8 mouse cellular contexts compared by ENCODE assay signal in genomic region chr12:29939261-29939671, GRCm38 (mm10). TPM values are rescaled to one million over a fixed set of nuclear protein-coding genes. Genes with fewer than 3 reads are reported as not detected.
DNase-seq lines count a peak whose midpoint lies in the region; ATAC-seq and TF ChIP-seq lines count a peak whose summit lies in the region.

No protein-coding gene starts in this region.

- peak overlapping the region; percentile 50 for H3K4me3 ChIP-seq in kidney, postnatal 0 days (replicated peaks; ENCODE audit: low read depth, low read length)
- no peak overlapping the region; the same call in 1 of the 2 replicates for H3K4me3 ChIP-seq in kidney, adult 2 months (ENCODE audit: insufficient read depth, low read depth, low read length)
- H3K4me3 ChIP-seq in hindbrain, embryonic 13.5 days, result peak overlapping the region; percentile 83

- H3K4me2 ChIP-seq in kidney, postnatal 0 days (ENCODE audit: low read length), result peak overlapping the region; percentile 54
- H3K4me2 ChIP-seq in hindbrain, embryonic 13.5 days, result peak overlapping the region; percentile 89

- TF ChIP-seq CTCF in kidney, postnatal 0 days (IDR thresholded peaks at IDR 0.05; ENCODE audit: low read depth), result no peak
- no peak for TF ChIP-seq CTCF in kidney, adult 2 months (conservative IDR thresholded peaks at IDR 0.05; ENCODE audit: insufficient read depth, insufficient read length, low read depth, low read length)

- H3K4me1 ChIP-seq in kidney, postnatal 0 days (replicated peaks; ENCODE audit: insufficient read depth, low read length), result peaks cover 3% of the 10 kb centered on the region; the same call in 1 of the 2 replicates
- H3K4me1 ChIP-seq in kidney, adult 2 months (ENCODE audit: control insufficient read depth, insufficient read depth, low read length), result no peaks in the 10 kb centered on the region
- H3K4me1 ChIP-seq in hindbrain, embryonic 13.5 days (replicated peaks), result peaks cover 43% of the 10 kb centered on the region

- ATAC-seq in kidney, postnatal 0 days (replicated peaks; ENCODE audit: low FRiP score, low read depth), result no peak
- no peak for ATAC-seq in hindbrain, embryonic 13.5 days (ENCODE audit: low FRiP score)

- 3% methylated on average over 8 of the region's 8 CpGs for WGBS in kidney, postnatal 0 days
- 42% methylated on average over 8 of the region's 8 CpGs for WGBS in kidney, adult 2 months
- WGBS in hindbrain, embryonic 13.5 days, result 10% methylated on average over 8 of the region's 8 CpGs

- peak overlapping the region; percentile 65 for H3K9ac ChIP-seq in kidney, postnatal 0 days (ENCODE audit: low read depth, low read length)
- H3K9ac ChIP-seq in hindbrain, embryonic 13.5 days, result peak overlapping the region; percentile 92

- no peak for DNase-seq in kidney, postnatal 0 days (ENCODE audit: low spot score)
- DNase-seq in kidney, adult 2 months, result no peak
- DNase-seq in gastrocnemius, adult 18-20 months (ENCODE audit: low spot score), result peak; percentile 68
- peak; percentile 43 for DNase-seq in lung, postnatal 36 days
- DNase-seq in retina, postnatal 1 day, result no peak
- DNase-seq in right cerebral cortex, postnatal 14 days, result no peak
- no peak for DNase-seq in cerebellum, postnatal 14 days

- no peaks in the 10 kb centered on the region for H3K36me3 ChIP-seq in kidney, postnatal 0 days (ENCODE audit: insufficient read depth, low read length)
- H3K36me3 ChIP-seq in kidney, adult 2 months (ENCODE audit: control insufficient read depth, insufficient read depth, low read length), result no peaks in the 10 kb centered on the region
- H3K36me3 ChIP-seq in hindbrain, embryonic 13.5 days, result peaks cover 3% of the 10 kb centered on the region

- TF ChIP-seq POLR2A in kidney, adult 2 months (IDR thresholded peaks at IDR 0.05; ENCODE audit: low read depth, low read length), result no peak

- H3K27me3 ChIP-seq in kidney, postnatal 0 days (ENCODE audit: insufficient read depth, low read length), result no peaks in the 10 kb centered on the region
- no peaks in the 10 kb centered on the region for H3K27me3 ChIP-seq in kidney, adult 2 months (replicated peaks; ENCODE audit: control insufficient read depth, insufficient read depth, low read length)
- H3K27me3 ChIP-seq in hindbrain, embryonic 13.5 days, result no peaks in the 10 kb centered on the region

- peak overlapping the region; percentile 66; the same call in 1 of the 2 replicates for H3K27ac ChIP-seq in kidney, postnatal 0 days
- H3K27ac ChIP-seq in kidney, adult 2 months (ENCODE audit: insufficient read depth, low read depth, low read length), result no peak overlapping the region
- peak overlapping the region; percentile 92; the same call in 1 of the 2 replicates for H3K27ac ChIP-seq in hindbrain, embryonic 13.5 days

- H3K9me3 ChIP-seq in kidney, postnatal 0 days (replicated peaks; ENCODE audit: low read length), result no peaks in the 10 kb centered on the region
- no peaks in the 10 kb centered on the region for H3K9me3 ChIP-seq in hindbrain, embryonic 13.5 days

RNA-seq across cellular contexts. Expression of gene Pxdn, which starts 1.9 kb away (rescaled TPM):
- polyA plus RNA-seq in kidney, postnatal 0 days (2015; fragmentation: Nextera tagmentation; extraction: Ambion mirVana), result 49.9 and 56.4 TPM in 2 replicates
- 24.0 and 29.2 TPM in 2 replicates for polyA plus RNA-seq in kidney, adult 2 months (2012; rRNA removed)
- 1 to 10 TPM; 5.9 to 6.4 TPM for total RNA-seq in gastrocnemius, adult 18-20 months (2021)
- 43.1 and 46.9 TPM in 2 replicates for polyA plus RNA-seq in hindbrain, embryonic 13.5 days (2015; fragmentation: Nextera tagmentation; extraction: Ambion mirVana)

Comparison
In these comparisons a context has a peak if more than half of its experiments do, and no peak if none do; other contexts are left out.
1. DNase-seq: peak in gastrocnemius, adult 18-20 months (single experiment) and lung, postnatal 36 days (single experiment); none in kidney, postnatal 0 days (single experiment), kidney, adult 2 months (single experiment), retina, postnatal 1 day (single experiment), right cerebral cortex, postnatal 14 days (single experiment) and cerebellum, postnatal 14 days (0 of 2).